Mouse (Mus musculus) limb, embryonic 12.5 days (tissue): ENCODE measurements around the gene Sprr2a2. TPM values are rescaled to one million over a fixed set of nuclear protein-coding genes. Genes with fewer than 3 reads are reported as not detected.
A peak's percentile ranks its signal among the peaks of the same experiment; 100 is the strongest.
"Not testable (repeated sequence)": the region's sequence is repeated elsewhere in the genome, so short reads cannot be mapped to it uniquely, and the experiment has no call there.

Source experiments
- ATAC-seq: fragments of 200-750 bp; cut with Nextera tagmentation; 2 replicates; pipeline ENCODE4 v1.8.0; 2017; ENCODE audit warnings: low read depth, moderate TSS enrichment; ENCODE audit not compliant: insufficient number of reproducible peaks, insufficient read depth, low FRiP score, low TSS enrichment
- H3K27ac ChIP-seq: fragments of 300-500 bp; sonication (generic); 2 replicates; pipeline ENCODE4 v1.5.1; 2016; ENCODE audit warnings: mild to moderate bottlenecking, moderate library complexity
- H3K27me3 ChIP-seq: fragments of 300-500 bp; sonication (generic); 2 replicates; pipeline ENCODE4 v1.6.1; 2016; ENCODE audit warnings: mild to moderate bottlenecking, moderate library complexity
- H3K36me3 ChIP-seq: fragments of 300-500 bp; sonication (generic); 2 replicates; pipeline ENCODE4 v1.6.1; 2016; ENCODE audit warnings: mild to moderate bottlenecking, moderate library complexity
- H3K4me1 ChIP-seq: fragments of 300-500 bp; sonication (generic); replicated peaks from 2 replicates; pipeline ENCODE4 v1.6.1; 2016
- H3K4me2 ChIP-seq: fragments of 300-500 bp; sonication (generic); 2 replicates; pipeline ENCODE4 v1.6.1; 2016; ENCODE audit warnings: mild to moderate bottlenecking, moderate library complexity
- H3K4me3 ChIP-seq: fragments of 300-500 bp; sonication (generic); replicated peaks from 2 replicates; pipeline ENCODE4 v1.5.1; 2016; ENCODE audit warnings: mild to moderate bottlenecking
- H3K9ac ChIP-seq: fragments of 300-500 bp; sonication (generic); replicated peaks from 2 replicates; pipeline ENCODE4 v1.6.1; 2016; ENCODE audit warnings: mild to moderate bottlenecking, moderate library complexity
- H3K9me3 ChIP-seq: fragments of 300-500 bp; sonication (generic); 2 replicates; pipeline ENCODE4 v1.6.1; 2016; ENCODE audit warnings: mild to moderate bottlenecking, moderate library complexity
- WGBS: fragments of 180-500 bp; shearing (Covaris S2); methylation state at CpG from one replicate; pipeline ENCODE4 v1.1.7; 2016; 5-methylcytosine and 5-hydroxymethylcytosine counted together
- polyA plus RNA-seq: library from polyadenylated mRNA; unstranded; fragments of >200 nt; fragmentation: Nextera tagmentation; extraction: Ambion mirVana; gene quantifications from 2 replicates; pipeline ENCODE4 v1.2.1, GENCODE M21; 2016

Gene Sprr2a2
- polyA plus RNA-seq, 1 experiment from 2014 or later, result 0.90 TPM

DNA sequence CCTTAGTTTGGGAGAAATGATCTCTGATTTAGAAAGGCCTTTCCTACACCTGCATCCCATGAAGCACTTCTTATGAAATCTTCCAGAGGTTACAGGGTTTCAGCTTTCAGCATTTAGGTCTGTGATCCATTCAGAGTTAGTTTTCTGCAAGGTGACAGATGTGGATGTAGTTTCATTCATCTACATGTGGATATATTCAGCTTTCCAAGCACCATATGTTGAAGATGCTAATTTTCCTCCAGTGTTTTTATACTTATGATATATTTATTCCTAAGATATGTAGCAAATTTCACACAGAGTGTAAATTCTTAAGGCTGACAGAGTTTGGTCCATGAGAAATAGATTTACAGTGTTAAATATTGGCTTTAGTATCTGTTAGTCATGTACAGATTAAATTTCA, 23.0 kb downstream of the Sprr2a2 start:
- peak; percentile 26; the same call in 1 of the 2 replicates for ATAC-seq
- H3K36me3 ChIP-seq, H3K4me3 ChIP-seq, H3K4me1 ChIP-seq, H3K27me3 ChIP-seq, H3K27ac ChIP-seq, H3K4me2 ChIP-seq, H3K9ac ChIP-seq, H3K9me3 ChIP-seq: not testable (repeated sequence)

- not testable (repeated sequence) for H3K9ac ChIP-seq, H3K4me2 ChIP-seq, H3K27ac ChIP-seq, H3K36me3 ChIP-seq, H3K4me3 ChIP-seq, H3K27me3 ChIP-seq, H3K4me1 ChIP-seq, H3K9me3 ChIP-seq
- WGBS, result no CpG with 5 or more reads among the region's 1 CpGs
- ATAC-seq, result peak; percentile 37; the same call in 1 of the 2 replicates
Measured at GRCm38 (mm10) chr3:92239197-92239596, 23.5 kb downstream of the Sprr2a2 start.

- not testable (repeated sequence) for ATAC-seq
Measured at GRCm38 (mm10) chr3:92244833-92245232, 29.1 kb downstream of the Sprr2a2 start.

GRCm38 (mm10) chr3:92246245-92246644, 30.5 kb downstream of the Sprr2a2 start:
- H3K4me3 ChIP-seq, ATAC-seq, H3K4me1 ChIP-seq, H3K4me2 ChIP-seq, H3K9me3 ChIP-seq, H3K27me3 ChIP-seq, H3K36me3 ChIP-seq, H3K9ac ChIP-seq, H3K27ac ChIP-seq: not testable (repeated sequence)
- no CpG with 5 or more reads among the region's 10 CpGs for WGBS

More at GRCm38 (mm10) chr3:92244833-92245232, 29.1 kb downstream of the Sprr2a2 start:
- H3K36me3 ChIP-seq, H3K9me3 ChIP-seq, H3K4me2 ChIP-seq, H3K27ac ChIP-seq, H3K27me3 ChIP-seq, H3K4me3 ChIP-seq, H3K9ac ChIP-seq, H3K4me1 ChIP-seq: not testable (repeated sequence)

- not testable (repeated sequence) for H3K4me1 ChIP-seq, H3K9me3 ChIP-seq, H3K27me3 ChIP-seq, H3K4me3 ChIP-seq, ATAC-seq, H3K36me3 ChIP-seq, H3K9ac ChIP-seq, H3K4me2 ChIP-seq, H3K27ac ChIP-seq
Measured at GRCm38 (mm10) chr3:92248494-92248893, 32.8 kb downstream of the Sprr2a2 start.

GRCm38 (mm10) chr3:92250450-92250849, 34.7 kb downstream of the Sprr2a2 start:
- WGBS, result 87% methylated on average over 1 of the region's 2 CpGs
- not testable (repeated sequence) for H3K4me1 ChIP-seq, ATAC-seq, H3K9ac ChIP-seq, H3K4me2 ChIP-seq, H3K36me3 ChIP-seq, H3K4me3 ChIP-seq, H3K27ac ChIP-seq, H3K9me3 ChIP-seq, H3K27me3 ChIP-seq

DNA sequence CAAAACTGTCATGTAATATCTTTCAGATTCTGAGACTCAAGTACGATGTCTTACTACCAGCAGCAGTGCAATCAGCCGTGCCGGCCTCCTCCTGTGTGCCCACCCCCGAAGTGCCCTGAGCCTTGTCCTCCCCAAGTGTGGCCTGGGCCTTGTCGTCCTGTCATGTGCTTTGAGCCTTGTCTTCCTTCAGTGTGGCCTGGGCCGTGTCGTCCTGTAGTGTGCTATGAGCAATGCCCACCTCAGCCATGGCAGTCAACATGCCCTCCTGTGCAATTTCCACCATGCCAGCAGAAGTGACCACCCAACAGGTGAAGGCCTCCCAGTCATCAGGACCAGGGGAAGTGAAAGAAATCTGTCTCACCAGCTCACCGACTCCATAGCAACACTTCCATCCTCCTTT, 38.1 kb downstream of the Sprr2a2 start:
- WGBS, result no CpG with 5 or more reads among the region's 8 CpGs
- H3K4me1 ChIP-seq, H3K4me3 ChIP-seq, H3K9ac ChIP-seq, H3K36me3 ChIP-seq, H3K27me3 ChIP-seq, H3K4me2 ChIP-seq, H3K27ac ChIP-seq, H3K9me3 ChIP-seq: not testable (repeated sequence)
- ATAC-seq, result peak; percentile 33; the same call in 1 of the 2 replicates

GRCm38 (mm10) chr3:92258526-92258925, 42.8 kb downstream of the Sprr2a2 start:
- H3K4me1 ChIP-seq, H3K27me3 ChIP-seq, H3K27ac ChIP-seq, H3K4me2 ChIP-seq, H3K4me3 ChIP-seq, H3K9me3 ChIP-seq, H3K36me3 ChIP-seq, H3K9ac ChIP-seq: not testable (repeated sequence)
- ATAC-seq, result 0 out of 2 replicates have a peak, but pooled peaks have one; percentile 43

DNA sequence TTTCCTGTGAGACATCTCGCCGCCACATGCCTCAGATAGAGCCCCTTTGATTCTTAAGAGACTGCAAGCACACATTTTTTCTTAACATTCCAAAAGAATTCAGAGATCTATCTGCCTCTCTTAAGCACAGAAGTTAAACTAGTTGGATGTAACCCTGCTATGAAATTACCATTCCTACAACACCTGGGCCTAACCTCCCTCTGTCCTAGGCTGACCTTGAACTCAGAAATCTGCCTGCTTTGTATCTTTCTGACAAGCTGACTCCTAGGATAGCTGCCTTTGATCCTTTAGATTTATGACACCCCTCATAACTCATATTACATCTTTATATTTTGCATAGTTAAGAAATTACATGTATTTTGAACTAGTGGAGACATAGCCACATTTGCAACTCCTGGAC, 47.7 kb downstream of the Sprr2a2 start:
- H3K4me1 ChIP-seq, H3K4me3 ChIP-seq, H3K4me2 ChIP-seq, ATAC-seq, H3K27ac ChIP-seq, H3K9me3 ChIP-seq, H3K27me3 ChIP-seq, H3K9ac ChIP-seq, H3K36me3 ChIP-seq: not testable (repeated sequence)
- WGBS, result no CpG with 5 or more reads among the region's 2 CpGs

GRCm38 (mm10) chr3:92271414-92271985, 55.8 kb downstream of the Sprr2a2 start:
- not testable (repeated sequence) for H3K4me2 ChIP-seq, H3K36me3 ChIP-seq, H3K27me3 ChIP-seq, H3K9ac ChIP-seq, H3K4me1 ChIP-seq, H3K27ac ChIP-seq, H3K9me3 ChIP-seq, H3K4me3 ChIP-seq
- 0 out of 2 replicates have a peak, but pooled peaks have one; percentile 43 for ATAC-seq
- WGBS, result no CpG with 5 or more reads among the region's 4 CpGs

DNA sequence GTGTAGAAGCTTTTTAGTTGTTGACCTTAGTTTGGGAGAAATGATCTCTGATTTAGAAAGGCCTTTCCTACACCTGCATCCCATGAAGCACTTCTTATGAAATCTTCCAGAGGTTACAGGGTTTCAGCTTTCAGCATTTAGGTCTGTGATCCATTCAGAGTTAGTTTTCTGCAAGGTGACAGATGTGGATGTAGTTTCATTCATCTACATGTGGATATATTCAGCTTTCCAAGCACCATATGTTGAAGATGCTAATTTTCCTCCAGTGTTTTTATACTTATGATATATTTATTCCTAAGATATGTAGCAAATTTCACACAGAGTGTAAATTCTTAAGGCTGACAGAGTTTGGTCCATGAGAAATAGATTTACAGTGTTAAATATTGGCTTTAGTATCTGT, 57.8 kb downstream of the Sprr2a2 start:
- peak; percentile 34 for ATAC-seq
- not testable (repeated sequence) for H3K4me2 ChIP-seq, H3K4me3 ChIP-seq, H3K4me1 ChIP-seq, H3K27ac ChIP-seq, H3K9me3 ChIP-seq, H3K9ac ChIP-seq, H3K36me3 ChIP-seq, H3K27me3 ChIP-seq

- not testable (repeated sequence) for H3K27ac ChIP-seq, ATAC-seq, H3K9ac ChIP-seq, H3K4me1 ChIP-seq, H3K4me2 ChIP-seq, H3K27me3 ChIP-seq, H3K4me3 ChIP-seq, H3K36me3 ChIP-seq, H3K9me3 ChIP-seq
- no CpG with 5 or more reads among the region's 1 CpGs for WGBS
Measured at GRCm38 (mm10) chr3:92274018-92274417, 58.3 kb downstream of the Sprr2a2 start.
